Mouse (Mus musculus): Measurements from ENCODE around the gene Myrfl.

The Myrfl gene

GRCm38 (mm10) chr10:116815311-116816060, 81.2 kb downstream of the Myrfl start:
- no peak for DNase-seq (ENCODE audit: low spot score)

GRCm38 (mm10) chr10:116813150-116813549, 83.6 kb downstream of the Myrfl start:
- no peak for DNase-seq (ENCODE audit: low spot score)

GRCm38 (mm10) chr10:116810738-116811137, 86.0 kb downstream of the Myrfl start:
- DNase-seq (ENCODE audit: low spot score), result no peak

- no peak for DNase-seq (ENCODE audit: low spot score)
Measured at GRCm38 (mm10) chr10:116809383-116809782, 87.3 kb downstream of the Myrfl start.

- DNase-seq (ENCODE audit: low spot score), result no peak
Measured at GRCm38 (mm10) chr10:116808556-116809353, 88.0 kb downstream of the Myrfl start.

GRCm38 (mm10) chr10:116802178-116802794, 94.4 kb downstream of the Myrfl start:
- DNase-seq (ENCODE audit: low spot score), result no peak

GRCm38 (mm10) chr10:116801281-116801680, 95.4 kb downstream of the Myrfl start:
- DNase-seq (ENCODE audit: low spot score), result no peak

GRCm38 (mm10) chr10:116796066-116796465, 100.7 kb downstream of the Myrfl start:
- no peak for DNase-seq (ENCODE audit: low spot score)

GRCm38 (mm10) chr10:116789096-116789495, 107.6 kb downstream of the Myrfl start:
- no peak for DNase-seq (ENCODE audit: low spot score)

GRCm38 (mm10) chr10:116788431-116788830, 108.3 kb downstream of the Myrfl start:
- no peak for DNase-seq (ENCODE audit: low spot score)

- DNase-seq (ENCODE audit: low spot score), result no peak
Measured at GRCm38 (mm10) chr10:116784098-116784497, 112.6 kb downstream of the Myrfl start.

- DNase-seq (ENCODE audit: low spot score), result no peak
Measured at GRCm38 (mm10) chr10:116783020-116783419, 113.7 kb downstream of the Myrfl start.

- no peak for DNase-seq (ENCODE audit: low spot score)
Measured at GRCm38 (mm10) chr10:116777947-116778346, 118.8 kb downstream of the Myrfl start.

- DNase-seq (ENCODE audit: low spot score), result no peak
Measured at GRCm38 (mm10) chr10:116776846-116777245, 119.9 kb downstream of the Myrfl start.

GRCm38 (mm10) chr10:116773846-116774750, 122.6 kb downstream of the Myrfl start:
- DNase-seq (ENCODE audit: low spot score), result no peak

GRCm38 (mm10) chr10:116771215-116771935, 125.3 kb downstream of the Myrfl start:
- peak; percentile 68 for DNase-seq (ENCODE audit: low spot score)

GRCm38 (mm10) chr10:116768642-116769041, 128.1 kb downstream of the Myrfl start:
- peak; percentile 22 for DNase-seq (ENCODE audit: low spot score)

- DNase-seq (ENCODE audit: low spot score), result no peak
Measured at GRCm38 (mm10) chr10:116766525-116766924, 130.2 kb downstream of the Myrfl start.

- DNase-seq (ENCODE audit: low spot score), result no peak
Measured at GRCm38 (mm10) chr10:116761476-116762068, 135.1 kb downstream of the Myrfl start.

GRCm38 (mm10) chr10:116760561-116760960, 136.2 kb downstream of the Myrfl start:
- no peak for DNase-seq (ENCODE audit: low spot score)

GRCm38 (mm10) chr10:116759816-116760215, 136.9 kb downstream of the Myrfl start:
- DNase-seq (ENCODE audit: low spot score), result no peak
